Mouse (Mus musculus) left cerebral cortex, postnatal 25 days (tissue): ENCODE results near the gene Homez. TPM values are rescaled to one million over a fixed set of nuclear protein-coding genes. Genes with fewer than 3 reads are reported as not detected.
A peak's percentile ranks its signal among the peaks of the same experiment; 100 is the strongest.

Source experiments
- DNase-seq, 2 experiments: peaks; one replicate each; pipeline ENCODE4 v3.0.0; 2022; ENCODE audit warnings: low spot score in 2 of 2, mixed read lengths in 1 of 2
- intact Hi-C: fragments of 180-260 bp; cut with DNase I; formaldehyde crosslinking; loops from one replicate; pipeline ENCODE4 v1.15.1; 2025
- total RNA-seq, 2 experiments: library from RNA; stranded (reverse); gene quantifications; 2 replicates each; pipeline ENCODE4 v1.2.3; 2021

Homez gene
- total RNA-seq: 10 to 100 TPM; 17.7 to 23.0 TPM

DNA sequence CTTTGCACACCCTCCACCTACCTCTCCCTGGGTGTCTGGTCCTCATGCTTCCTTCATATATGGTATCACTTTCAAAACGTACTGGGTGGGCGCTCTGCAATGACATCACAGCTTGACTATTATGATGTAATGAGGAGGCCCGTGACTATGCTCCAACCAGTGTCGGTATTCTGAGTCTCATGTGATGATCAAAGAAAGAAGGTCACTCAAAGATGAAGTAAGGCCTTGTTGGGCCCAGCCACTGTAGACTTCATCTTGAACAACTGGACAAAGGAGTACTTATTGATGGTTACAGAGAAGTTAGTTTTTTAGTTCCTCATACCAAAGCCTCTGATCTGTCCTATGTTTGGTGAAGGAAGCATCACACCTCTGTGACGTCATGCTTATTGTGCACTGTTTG lies at the start of gene Homez:
Gene Homez, minus strand, starts transcription at position 101 of the 400 bp plus-strand sequence.
- intact Hi-C loops: no loop called here
- no peak for DNase-seq

DNA sequence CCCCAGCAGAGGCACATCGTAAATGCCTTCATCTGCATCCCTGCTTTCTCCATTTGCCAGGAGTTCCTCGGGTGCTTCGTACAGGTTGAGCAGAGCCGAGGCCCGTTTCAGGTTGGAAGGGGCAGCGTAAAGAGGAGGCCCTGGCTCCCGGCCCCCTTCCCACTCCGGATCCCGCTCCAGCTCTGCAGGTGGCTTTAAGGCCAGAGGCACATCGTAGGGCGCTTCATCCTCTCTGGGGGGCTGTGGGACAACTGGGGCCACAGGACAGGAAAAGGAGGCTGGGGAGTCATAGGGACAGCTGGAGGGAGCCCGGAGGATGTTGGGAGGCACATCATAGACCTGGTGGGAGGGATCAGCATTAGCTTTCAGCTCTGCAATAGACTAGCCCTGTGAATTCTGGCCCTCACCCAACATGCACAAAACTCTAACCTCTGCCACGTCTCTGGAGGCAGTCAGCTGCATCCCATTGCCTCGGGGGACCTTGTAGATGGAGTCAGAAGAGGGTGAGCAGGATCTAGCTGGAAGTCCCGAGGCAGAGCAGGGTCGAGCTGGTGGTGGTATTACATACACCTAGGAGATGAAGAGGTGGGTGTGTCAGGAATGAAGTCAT lies 49.4 kb upstream of the Homez start:
- no peak for DNase-seq
- intact Hi-C loops: no loop called here

DNA sequence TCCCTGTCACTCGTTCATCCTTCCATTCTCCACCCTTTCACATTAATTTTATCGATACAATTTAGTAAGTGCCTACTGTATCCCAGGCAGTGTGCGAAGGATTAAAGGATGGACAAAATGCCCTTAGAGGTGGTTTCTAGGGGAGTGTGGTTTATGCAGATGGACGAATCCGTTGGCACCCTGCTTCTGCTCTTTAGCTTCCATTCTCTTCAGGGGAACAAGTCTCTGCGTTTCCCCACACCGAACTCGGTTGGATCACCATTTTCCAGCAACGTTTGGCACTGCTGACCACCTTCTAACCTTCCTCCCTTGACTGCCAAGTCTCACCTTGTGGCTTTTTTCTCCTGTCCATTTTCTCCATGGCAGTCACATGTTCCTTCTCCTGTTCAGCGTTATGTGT lies 42.6 kb upstream of the Homez start:
- intact Hi-C loops: loop anchor here (5.0 kb wide), 1 partner anchor 179 kb away; the partner anchor contains the start of genes Thtpa and Zfhx2

DNA sequence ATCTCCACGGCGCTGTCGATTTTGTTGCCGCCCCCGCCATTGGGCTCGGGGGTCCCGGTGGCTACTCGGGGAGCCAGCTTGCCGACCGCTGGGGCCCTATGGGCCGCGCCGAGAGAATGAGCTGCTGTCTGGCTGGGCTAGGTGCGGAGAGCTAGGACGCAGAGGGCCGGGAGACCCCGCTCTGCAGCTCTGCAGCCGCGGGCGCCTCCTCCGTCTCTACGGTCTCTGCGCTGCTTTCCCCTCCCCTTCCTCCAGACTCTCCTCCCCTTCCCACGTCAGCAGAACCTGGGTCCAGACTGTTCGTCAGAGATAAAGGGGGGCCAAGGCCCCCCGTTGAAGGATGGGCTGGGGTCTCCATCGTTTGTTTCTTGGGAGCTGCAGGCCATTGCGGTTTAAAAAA lies 42.1 kb upstream of the Homez start, which contains the start of gene Slc22a17:
Gene Slc22a17, minus strand, starts transcription at position 247 of the 400 bp plus-strand sequence.
- peak; percentile 83 to 89 for DNase-seq
- intact Hi-C loops: loop anchor here (5.0 kb wide), 1 partner anchor 179 kb away; the partner anchor contains the start of genes Thtpa and Zfhx2

More for the DNA sequence above, 42.6 kb upstream of the Homez start:
- peak in 1 of 2 experiments; percentile 33 for DNase-seq

DNA sequence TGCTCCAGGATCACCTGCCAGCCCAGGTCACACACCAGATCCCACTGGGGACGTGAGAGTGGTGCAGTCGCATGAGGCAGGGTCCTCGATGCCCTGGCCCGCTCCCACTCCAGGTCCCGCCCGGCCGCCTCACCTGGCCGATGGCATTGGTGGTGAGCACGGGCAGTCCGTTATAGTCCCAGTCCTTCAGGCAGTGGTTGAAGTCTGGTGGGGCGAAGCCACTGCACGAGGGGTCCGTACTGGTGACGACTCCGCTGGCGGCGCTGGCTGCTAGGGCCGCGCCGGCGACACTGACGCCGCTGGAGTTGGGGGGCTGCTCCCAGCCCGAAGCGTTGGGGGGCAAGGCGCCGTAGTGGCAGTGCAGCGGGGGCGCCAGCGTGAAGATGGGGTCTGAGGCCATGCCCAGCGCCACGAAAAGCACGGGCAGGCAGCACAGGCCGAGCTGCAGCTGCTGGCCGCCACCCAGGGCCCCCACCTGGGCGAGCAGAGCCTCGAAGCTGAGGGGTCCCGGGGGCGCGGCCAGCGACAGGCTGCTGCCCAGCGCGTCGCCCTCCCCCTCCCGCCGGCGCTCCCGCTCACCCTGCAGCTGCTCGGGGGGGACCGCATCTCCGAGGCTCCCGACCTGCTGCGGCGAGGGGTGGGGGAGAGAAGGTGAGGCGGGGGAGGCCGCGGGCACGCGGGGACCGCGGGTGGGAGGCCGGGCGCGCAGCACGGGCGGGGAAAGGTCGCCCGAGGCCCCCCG lies 41.5 kb upstream of the Homez start:
- DNase-seq: no peak
- intact Hi-C loops: loop anchor here (5.0 kb wide), 1 partner anchor 180 kb away; the partner anchor contains the start of genes Thtpa and Zfhx2

DNA sequence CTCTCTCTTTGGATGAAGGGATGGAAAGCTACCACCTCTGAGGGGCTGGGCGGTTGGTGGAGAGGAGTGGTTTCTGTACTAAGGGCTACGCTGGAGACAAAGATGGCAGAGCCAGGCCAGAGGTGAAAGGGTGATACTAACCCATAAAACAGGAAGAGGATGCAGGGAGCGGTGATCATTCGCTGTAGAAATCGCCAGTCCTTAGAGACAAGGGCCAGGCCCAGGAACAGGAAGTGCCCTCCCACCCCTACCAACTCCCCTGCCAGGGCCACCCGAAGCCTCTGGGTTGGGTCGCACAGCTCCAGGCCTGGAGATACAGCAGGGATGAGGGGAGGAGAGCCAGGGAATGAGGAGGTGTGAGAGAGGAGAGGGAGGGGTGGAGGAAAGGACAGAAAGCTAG lies 37.9 kb upstream of the Homez start:
- intact Hi-C loops: no loop called here
- no peak for DNase-seq

DNA sequence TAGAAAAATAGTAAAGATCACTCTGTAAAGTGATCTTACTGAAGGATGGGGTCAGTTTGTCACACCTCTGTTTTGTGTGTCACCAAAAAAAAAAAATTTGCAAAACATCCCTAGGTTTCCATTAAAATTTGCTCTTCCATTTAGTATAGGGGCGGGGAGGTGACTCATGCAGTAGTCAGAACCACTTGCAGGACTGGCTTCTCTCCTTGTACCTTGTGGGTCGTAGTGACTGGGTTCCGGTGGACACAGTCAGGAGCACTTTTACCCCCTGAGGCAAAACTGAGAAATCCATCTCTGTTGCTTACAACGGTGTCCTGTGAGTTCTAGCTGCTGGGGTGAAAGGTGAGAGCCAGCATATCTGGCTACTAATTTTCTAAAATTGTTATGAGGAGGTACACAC lies 32.9 kb upstream of the Homez start:
- DNase-seq: no peak
- intact Hi-C loops: loop anchor here (5.0 kb wide), 1 partner anchor 194 kb away; no protein-coding TSS in a partner anchor

DNA sequence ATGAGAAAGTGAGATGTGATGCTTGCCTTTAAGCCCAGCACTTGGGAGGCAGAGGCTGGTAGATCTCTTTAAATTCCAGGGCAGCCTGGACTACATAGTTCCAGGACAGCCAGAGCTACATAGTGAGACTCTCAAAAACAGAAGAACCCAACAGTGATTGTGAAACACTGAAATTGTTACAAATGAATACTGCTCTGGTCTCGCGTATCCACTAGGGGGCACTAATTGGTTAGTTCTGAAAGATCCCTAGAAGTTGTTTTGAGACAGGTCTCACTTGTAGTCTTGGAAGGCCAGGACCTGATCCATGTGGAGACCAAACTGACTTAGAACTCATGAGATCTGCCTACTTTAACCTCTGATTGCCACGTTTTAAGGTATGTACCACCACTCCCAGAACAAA lies 29.6 kb upstream of the Homez start:
- DNase-seq: peak; percentile 79 to 90
- intact Hi-C loops: loop anchor here (1.0 to 5.0 kb wide), 3 partner anchors 39 to 197 kb away; no protein-coding TSS in a partner anchor

DNA sequence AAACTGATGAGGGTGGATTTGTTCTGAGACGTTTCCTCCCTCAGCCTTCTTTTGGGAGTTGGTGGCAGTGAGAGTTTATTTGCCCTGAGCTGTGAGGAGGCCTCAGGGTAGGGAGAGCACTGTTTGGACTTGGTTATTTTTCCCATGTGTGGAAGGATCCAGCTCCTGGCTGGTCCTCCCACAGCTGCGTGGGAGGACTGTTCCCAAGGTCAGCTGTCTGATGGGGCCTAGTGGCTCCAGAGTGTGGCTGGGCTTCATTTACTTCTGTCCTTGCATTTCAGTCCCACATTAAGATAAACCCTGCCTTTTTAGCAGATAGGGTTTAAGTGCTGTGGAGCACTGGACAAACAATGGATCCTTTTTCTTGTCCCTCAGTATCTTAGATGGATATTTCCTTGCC lies 26.7 kb upstream of the Homez start:
- intact Hi-C loops: no loop called here
- DNase-seq: no peak

DNA sequence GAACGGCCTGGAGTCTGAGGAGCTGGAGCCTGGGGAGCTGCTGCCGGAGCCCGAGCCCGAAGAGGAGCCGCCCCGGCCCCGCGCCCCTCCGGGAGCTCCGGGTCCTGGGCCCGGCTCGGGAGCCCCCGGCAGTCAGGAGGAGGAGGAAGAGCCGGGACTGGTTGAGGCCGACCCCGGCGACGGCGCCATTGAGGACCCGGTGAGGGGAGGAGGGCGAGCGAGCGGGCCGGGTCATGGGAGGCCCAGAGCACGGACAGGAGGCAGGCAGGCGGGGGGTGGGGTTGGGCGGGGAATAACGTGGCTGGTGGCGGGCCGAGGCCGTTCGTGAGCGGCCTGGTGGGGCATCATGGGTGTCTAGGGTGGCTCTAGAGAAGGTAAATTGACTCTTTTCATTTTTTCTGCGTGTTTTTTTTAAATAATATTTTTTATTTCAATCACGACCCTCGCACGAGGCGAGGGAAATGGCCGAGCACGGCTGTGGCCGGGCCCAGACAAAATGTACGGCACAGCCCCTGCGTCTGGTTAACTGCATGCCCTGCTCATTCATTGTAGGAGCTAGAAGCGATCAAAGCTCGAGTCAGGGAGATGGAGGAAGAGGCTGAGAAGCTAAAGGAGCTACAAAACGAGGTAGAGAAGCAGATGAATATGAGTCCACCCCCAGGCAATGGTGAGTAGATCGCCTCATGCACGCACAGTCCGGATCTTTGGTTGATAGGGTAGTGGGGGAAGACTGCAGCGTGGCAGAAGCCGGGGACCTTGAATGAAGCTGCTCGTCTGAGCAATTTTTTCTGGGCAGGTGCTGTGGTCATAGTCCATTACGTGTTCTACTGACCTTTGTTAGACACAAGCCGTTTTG lies 23.8 kb upstream of the Homez start:
- no peak for DNase-seq
- intact Hi-C loops: loop anchor here (1.0 to 5.0 kb wide), 2 partner anchors 45 to 198 kb away; partner anchors contain the start of genes Thtpa and Zfhx2

DNA sequence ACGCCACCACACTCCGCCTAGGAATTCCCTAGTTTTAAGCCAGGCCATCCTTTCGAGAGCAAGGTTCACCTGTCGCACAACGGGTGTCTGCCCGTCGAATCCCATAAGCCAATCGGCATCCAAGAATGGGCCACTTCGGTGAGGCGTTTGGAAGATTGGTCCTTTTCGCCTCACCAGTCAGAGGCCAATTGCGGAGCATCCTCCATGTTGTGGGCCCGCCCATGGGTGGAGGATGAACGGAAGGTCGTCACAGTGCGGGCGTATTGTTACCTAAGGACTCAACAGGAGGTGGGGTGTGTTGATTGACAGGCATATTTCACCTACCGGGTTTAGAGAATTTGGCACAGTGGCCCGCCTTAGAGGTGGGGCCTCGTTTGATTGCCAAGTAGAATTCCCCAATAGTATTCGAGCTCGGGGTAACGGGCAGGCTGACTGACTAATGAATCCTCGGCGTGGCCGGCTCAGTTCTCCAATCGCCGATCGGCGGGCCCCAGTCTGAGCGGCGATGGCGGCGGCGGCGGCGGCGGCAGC lies 23.0 kb upstream of the Homez start:
- DNase-seq: peak; percentile 98 to 100
- intact Hi-C loops: loop anchor here (1.0 to 5.0 kb wide), 2 partner anchors 46 to 199 kb away; partner anchors contain the start of genes Thtpa and Zfhx2

DNA sequence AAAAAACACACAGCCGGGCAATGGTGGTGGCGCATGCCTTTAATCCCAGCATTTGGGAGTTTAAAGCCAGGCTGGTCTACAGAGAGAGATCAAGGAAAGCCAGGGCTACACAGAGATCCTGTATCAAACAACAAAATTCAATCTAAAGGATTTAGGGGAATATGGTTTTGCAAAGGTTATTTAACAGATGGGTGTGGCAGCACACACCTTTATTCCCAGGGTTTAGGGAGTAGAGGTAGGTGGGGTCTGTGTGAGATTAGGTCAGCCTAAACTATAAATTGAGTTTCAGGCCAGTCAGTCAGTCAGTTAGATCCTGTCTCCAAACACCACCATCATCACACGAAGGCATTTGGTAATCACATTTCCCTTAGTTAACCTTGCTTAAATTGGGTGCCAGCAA lies 21.4 kb upstream of the Homez start, which contains the start of gene Pabpn1:
Gene Pabpn1, plus strand, starts transcription at position 301 of the 400 bp plus-strand sequence.
- no peak for DNase-seq
- intact Hi-C loops: loop anchor here (5.0 kb wide), 1 partner anchor 200 kb away; the partner anchor contains the start of genes Thtpa and Zfhx2

DNA sequence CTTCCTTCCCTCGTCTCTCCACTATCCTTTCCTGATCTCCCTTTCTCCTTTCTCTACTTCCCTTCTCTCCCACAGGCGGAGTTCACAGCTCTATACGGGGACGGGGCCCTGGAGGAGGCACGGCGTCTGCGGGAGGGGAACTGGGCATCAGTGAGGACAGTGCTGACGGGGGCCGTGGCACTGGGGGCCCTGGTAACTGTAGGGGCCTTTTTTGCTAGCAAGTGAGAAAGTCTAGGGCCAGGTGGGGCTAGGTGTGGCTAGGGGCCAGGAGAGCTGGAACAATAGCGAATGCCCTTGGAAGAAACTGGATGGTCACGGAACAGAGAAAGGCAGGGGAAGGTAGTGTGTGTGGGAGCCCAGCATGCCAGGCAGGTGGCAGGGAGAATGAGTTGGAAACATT lies 14.5 kb upstream of the Homez start:
- no peak for DNase-seq
- intact Hi-C loops: no loop called here

DNA sequence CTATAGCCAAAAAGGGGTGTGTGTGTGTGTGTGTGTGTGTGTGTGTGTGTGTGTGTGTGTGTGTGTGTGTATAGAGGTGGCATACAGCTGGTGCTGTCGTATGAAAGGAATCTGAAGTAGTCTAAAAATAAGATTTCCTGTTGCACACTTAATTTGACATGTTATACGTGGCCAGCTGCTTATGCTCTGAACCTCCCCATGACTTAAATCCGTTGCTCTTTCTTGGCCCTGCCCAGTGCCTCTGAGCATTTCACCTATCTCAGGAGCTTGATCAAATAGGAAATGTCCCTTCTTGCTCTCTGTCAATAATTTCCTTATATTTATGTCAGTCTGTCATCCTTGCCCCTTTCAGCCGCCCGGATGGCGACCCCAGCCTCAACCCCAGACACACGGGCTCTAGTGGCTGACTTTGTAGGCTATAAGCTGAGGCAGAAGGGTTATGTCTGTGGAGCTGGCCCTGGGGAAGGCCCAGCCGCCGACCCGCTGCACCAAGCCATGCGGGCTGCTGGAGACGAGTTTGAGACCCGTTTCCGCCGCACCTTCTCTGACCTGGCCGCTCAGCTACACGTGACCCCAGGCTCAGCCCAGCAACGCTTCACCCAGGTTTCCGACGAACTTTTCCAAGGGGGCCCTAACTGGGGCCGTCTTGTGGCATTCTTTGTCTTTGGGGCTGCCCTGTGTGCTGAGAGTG lies 13.4 kb upstream of the Homez start:
- intact Hi-C loops: no loop called here
- DNase-seq: no peak

DNA sequence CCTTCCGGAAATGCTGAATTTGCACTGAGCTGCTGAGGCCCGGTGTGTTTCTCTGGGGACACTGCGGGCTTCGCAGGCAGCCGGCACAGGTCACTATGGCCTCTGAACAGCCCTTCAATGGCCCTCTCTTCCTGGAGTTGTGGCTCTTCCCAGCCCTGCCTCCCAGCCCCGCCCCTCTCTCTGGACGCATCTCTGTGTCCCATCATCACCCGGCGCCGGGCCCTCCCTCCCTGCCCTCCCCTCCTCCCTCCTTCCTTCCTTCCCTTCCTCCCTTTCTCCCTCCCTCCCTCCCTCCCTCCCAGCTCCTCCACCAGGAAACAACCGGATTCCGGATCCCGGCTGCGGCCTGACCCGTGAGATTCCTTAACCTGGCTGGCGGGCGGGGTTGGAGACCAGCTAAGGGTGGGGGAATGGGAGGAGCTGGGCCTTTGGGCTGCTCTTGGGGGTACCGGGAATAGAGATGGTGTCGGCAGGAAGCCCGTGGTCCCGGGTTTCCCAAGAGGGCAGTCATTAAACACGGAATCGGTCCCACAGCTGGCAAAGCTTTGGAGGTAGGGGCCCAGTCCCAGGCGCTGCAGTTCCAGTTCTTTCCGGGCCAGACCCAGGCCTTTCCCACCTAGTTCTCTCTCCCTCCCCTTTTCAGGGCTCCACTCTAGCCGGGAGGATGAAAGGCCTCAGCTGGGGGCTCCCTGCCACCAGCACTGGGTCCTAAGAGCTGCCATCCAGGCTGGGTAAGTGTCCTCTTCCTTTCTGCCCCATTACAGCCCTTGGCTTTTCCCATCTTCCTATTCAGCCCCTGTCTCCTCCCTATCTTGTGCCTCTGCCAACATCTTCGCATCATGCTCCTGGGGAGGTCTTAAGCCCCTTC lies 12.6 kb upstream of the Homez start, which contains the start of the genes Bcl2l2 and Gm20521:
Gene Bcl2l2, plus strand, starts transcription at position 224 of the 868 bp plus-strand sequence.
Gene Gm20521, plus strand, starts transcription at position 288 of the 868 bp plus-strand sequence.
- peak; percentile 74 to 80 for DNase-seq
- intact Hi-C loops: no loop called here

DNA sequence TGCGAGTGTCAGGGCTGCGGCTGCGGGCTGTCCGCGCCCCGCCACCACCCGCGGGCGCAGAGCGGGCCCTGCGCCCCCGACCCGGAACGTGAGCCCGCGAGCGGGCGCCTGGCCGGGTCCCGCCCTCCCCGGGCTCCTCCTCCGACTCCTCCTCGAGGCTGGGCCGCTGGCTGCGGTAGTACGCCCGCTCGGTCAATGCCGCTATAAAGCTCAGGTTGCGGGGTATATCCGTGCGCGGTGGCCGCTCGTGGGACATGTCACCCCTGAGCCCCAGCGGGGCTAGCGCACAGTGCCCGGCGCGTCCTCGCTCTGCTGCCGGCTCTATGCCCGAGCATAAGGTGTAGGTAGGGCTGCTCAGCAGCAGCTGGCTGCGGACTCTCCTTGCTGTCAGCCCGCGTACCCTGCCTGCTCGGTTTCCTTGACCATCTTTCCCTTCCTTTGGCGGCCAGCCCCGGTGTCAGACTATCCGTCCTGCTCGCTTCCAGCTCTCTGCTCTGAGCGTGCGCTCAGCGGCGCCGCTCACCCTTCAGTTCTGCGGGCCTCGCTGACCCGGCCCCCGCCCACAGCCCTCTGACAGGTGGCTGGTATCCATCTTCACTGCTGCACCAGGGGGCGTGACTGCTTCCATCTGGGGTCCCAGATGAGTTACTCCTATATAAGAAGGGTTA lies 6.4 kb upstream of the Homez start, which contains the start of gene Ppp1r3e:
Gene Ppp1r3e, minus strand, starts transcription at position 503 of the 668 bp plus-strand sequence.
- DNase-seq: peak; percentile 64 to 73
- intact Hi-C loops: no loop called here

DNA sequence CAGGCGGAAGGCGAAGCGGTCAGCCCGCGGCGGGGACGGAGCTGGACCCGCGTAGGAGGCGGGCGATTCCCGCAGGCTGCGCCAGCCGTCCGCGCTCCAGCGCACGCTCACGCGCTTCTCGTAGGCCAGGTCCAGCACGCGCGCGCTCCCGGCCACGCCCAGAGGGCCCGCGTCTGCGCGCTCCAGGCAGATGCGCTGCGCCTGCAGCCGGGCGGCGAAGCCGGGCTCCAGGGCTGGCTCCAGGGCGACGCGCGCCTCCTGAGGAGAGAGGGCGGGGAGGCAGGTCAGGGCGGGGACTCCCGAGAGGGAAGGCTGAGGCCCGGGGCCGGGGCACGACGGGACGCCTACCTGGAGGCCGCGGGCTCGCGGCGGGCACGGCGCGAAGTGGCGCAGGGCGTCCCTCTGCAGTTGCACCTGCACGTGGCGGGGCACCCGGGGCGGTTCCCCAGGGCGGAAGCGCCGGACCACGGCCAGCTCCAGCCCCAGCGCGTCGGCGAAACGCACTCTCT lies 5.8 kb upstream of the Homez start:
- intact Hi-C loops: loop anchor here (1.0 kb wide), 1 partner anchor 12 kb away; no protein-coding TSS in a partner anchor
- DNase-seq: peak; percentile 94 to 95
